Mouse (Mus musculus) left cerebral cortex, adult 2 months (tissue): ENCODE measurements at regions not wholly inside any gene's neighbourhood (a gene's known extent, or its start where the extent isn't known, plus 50 kb on each side); places are given as distances from the start of the nearest gene placed in this dataset.

Source experiments
- DNase-seq, 2 experiments: peaks; one replicate each; pipeline ENCODE4 v3.0.0; 2021 to 2022; ENCODE audit warnings: low spot score in 2 of 2, mixed read lengths in 1 of 2; ENCODE audit errors: extremely low spot score in 1 of 2
- H3K27ac ChIP-seq: fragments of 200-600 bp; 2 replicates; pipeline ENCODE4 v1.8.1; 2022
- H3K4me3 ChIP-seq: fragments of 200-600 bp; 2 replicates; pipeline ENCODE4 v1.8.1; 2022
- CTCF ChIP-seq: fragments of 200-600 bp; IDR thresholded peaks from 2 replicates; pipeline ENCODE4 v1.8.1; 2022; ENCODE audit warnings: antibody characterized with exemption, mild to moderate bottlenecking, moderate library complexity
- intact Hi-C: fragments of 180-260 bp; cut with DNase I; formaldehyde crosslinking; loops from one replicate; pipeline ENCODE4 v1.15.1; 2025

DNA sequence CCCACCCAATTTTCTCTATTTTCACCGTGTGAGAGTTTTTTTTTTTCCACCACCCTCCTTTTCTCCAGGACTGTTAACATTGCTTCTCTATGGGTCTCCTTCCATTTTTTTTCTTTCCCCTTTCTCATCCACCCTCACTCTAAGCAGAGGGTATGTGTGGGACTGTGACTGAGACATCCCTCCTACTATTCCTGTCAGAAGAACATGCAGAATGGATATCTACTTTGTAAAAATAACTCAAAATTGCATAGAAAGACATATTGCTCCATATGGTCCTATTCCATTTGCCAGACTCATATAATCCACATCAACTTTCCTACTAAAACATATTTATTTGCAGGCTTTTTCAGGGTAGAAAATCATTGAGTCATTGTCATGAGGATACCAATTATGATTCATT, 135.3 kb upstream of the Pabpc4l start:
- Histone ChIP-seq H3K27ac (no peak overlapping the region), H3K4me3 (no peak overlapping the region)
- intact Hi-C loops, result loop anchor here (10.0 kb wide), 1 partner anchor 239 kb away; no protein-coding TSS in a partner anchor
- no peak for DNase-seq
- no peak for TF ChIP-seq CTCF

DNA sequence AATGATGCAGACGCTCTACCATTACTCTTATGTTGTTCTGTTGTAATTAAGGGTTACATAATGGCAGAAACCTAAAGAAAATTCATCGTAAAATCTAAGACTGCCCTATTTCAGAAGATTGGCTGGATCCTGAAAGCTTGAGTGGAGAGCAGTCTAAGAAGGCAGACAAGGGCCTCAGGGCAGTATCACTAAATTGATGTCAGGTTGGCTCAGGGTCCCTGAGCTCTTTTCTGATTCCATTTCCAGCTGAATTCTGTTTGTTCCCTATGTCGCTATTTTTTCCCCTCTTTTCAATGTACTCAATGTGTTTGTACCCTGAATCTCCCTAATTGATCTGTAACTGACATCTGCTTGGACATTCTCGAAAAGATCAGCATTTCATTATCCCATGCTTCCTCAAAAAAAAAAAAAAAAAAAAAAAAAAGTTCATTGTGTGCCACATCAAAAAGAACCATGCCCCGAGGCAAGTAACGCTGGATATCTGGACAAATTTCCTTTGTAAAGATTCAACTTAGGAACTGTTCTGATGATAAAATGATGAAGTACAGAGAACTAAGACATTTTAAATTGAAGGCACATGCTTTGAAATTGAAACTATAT, 118.7 kb upstream of the Pabpc4l start:
- intact Hi-C loops, result no loop called here
- no peak for DNase-seq
- Histone ChIP-seq H3K4me3 (no peak overlapping the region), H3K27ac (no peak overlapping the region)
- TF ChIP-seq CTCF, result no peak

DNA sequence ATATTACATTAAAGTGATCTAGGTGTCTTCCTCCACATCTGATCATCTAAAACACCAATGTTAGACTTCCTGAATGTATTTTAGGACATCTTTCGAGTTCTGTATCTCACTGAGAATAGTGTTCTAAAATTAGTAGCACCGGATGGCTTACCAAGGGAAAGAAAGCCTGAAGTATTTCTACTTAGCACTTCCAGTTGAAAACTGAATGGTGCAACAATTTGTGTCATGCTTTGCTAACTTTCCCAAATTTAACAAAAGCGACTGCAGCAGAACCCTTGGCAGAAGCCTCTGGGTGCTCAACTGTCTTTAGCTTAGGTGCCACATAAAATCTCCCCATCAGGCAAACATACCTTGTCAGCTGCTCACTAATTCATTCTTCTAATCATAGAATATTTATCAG, 105.6 kb upstream of the Pabpc4l start:
- intact Hi-C loops, result no loop called here
- H3K4me3 ChIP-seq, result no peak overlapping the region
- H3K27ac ChIP-seq, result no peak overlapping the region
- no peak for DNase-seq
- TF ChIP-seq CTCF, result no peak

DNA sequence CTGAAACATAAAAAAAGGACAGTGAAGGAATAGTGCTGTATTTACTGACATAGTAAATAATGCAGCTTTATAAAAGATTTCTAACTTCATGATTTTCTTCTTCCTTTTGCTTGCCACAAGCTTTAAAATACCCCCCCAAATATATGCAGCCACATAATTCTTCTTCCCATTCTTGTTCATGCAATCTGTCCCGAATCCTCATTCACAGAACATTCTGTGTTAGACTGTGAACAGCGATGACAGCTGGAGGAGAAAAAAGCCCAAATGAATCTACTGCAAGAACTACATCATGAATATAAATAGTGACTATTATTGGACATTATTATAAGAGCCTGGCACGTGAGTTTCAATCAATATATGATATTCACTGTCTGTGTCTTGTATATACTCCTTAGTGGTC, 90.6 kb upstream of the Pabpc4l start:
- intact Hi-C loops, result no loop called here
- Histone ChIP-seq H3K27ac (no peak overlapping the region), H3K4me3 (no peak overlapping the region)
- no peak for TF ChIP-seq CTCF
- no peak for DNase-seq

DNA sequence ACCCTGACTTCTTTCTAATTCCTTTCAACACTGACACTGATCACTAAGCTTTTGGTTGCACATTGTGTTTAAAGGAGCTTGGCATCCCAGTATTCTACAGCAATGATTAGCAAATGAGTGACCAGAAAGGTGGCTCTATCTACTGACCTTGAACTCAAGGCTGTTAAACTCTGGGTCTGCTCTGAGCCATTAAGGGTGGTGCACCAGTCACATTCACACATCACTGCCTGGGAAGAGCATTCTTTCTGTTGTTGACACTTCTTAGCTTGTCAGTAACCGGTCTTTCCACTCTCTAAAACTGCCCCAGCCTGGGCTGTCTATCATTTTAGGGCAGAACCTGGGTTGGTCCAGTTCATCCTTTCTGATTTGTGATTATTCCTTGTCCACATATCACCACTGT, 63.1 kb upstream of the Pabpc4l start:
- intact Hi-C loops, result no loop called here
- no peak for TF ChIP-seq CTCF
- H3K4me3 ChIP-seq, result no peak overlapping the region
- H3K27ac ChIP-seq, result no peak overlapping the region
- DNase-seq, result no peak

DNA sequence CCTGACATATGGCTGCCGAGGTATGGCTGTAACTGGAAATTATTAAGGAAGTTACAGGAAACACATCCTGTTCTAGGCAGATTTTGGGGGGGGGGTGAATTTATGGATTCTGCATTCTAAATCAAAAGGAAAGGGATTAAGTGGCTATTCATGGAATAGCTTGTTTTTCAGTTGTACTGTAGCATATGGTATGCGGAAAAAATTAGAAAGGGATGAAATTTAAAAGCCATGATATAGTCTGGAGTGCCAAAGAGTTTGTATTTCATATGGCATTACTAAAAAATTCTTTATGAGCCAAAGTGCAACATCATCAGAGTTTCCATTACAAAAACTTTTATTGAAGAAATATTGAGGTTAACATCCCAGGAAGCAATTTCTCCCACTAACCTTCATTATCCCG, 55.7 kb upstream of the Pabpc4l start:
- intact Hi-C loops, result no loop called here
- no peak for TF ChIP-seq CTCF
- DNase-seq, result no peak
- Histone ChIP-seq H3K4me3 (no peak overlapping the region), H3K27ac (no peak overlapping the region)
